Mouse (Mus musculus): ENCODE measurements at regions not wholly inside any gene's neighbourhood (a gene's known extent, or its start where the extent isn't known, plus 50 kb on each side); places are given as distances from the start of the nearest gene placed in this dataset.

- H3K9me3 ChIP-seq (ENCODE audit: low read depth, low read length), result no peaks in the 10 kb centered on the region
- H3K27ac ChIP-seq (ENCODE audit: low read depth), result no peak overlapping the region
- ATAC-seq (ENCODE audit: insufficient read depth) (no peak), DNase-seq (peak; percentile 74)
- no peak overlapping the region for H3K9ac ChIP-seq
- H3K4me1 ChIP-seq (ENCODE audit: insufficient read depth), result 0 out of 2 replicates have a peak, but pooled peaks cover 3% of the 10 kb centered on the region
- no peak for TF ChIP-seq CTCF (IDR thresholded peaks at IDR 0.05; ENCODE audit: low read depth)
- H3K27me3 ChIP-seq (ENCODE audit: insufficient read depth, low read length), result no peaks in the 10 kb centered on the region
- no peaks in the 10 kb centered on the region for H3K36me3 ChIP-seq (ENCODE audit: insufficient read depth)
- WGBS, result 44% methylated on average over 2 of the region's 2 CpGs
- no peak overlapping the region for H3K4me3 ChIP-seq (ENCODE audit: low read depth, low read length)
- H3K4me2 ChIP-seq, result no peak overlapping the region
These were observed 455.4 kb upstream of the Gm26657 start for GRCm38 (mm10) chr4:56284490-56284889.

DNA sequence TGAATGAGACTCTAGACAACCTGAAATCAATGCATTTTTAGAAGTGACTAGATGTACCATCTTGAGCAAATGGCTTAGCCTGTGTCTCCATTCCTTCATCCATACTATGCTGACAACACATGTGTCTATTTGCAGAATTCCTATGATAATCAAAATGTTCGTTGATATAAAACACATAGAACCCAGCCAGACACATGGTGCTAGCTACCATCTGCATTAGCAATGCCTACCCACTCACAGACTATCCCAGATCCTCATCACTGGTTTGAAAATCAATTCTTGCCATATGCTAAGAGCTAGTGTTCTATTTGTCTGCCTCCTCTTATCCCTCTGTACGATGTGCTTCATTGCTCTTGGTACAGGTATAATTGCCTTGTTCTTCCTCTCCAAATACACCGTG, 464.0 kb upstream of the Gm26657 start:
- WGBS, result 87% methylated on average over 3 of the region's 3 CpGs

GRCm38 (mm10) chr4:56271390-56271789, 468.5 kb upstream of the Gm26657 start:
- TF ChIP-seq CTCF (IDR thresholded peaks at IDR 0.05; ENCODE audit: low read depth), result no peak
- H3K27ac ChIP-seq (ENCODE audit: low read depth), result no peak overlapping the region
- no peak overlapping the region for H3K4me2 ChIP-seq
- no peaks in the 10 kb centered on the region for H3K36me3 ChIP-seq (ENCODE audit: insufficient read depth)
- DNase-seq, result no peak
- H3K4me3 ChIP-seq (ENCODE audit: low read depth, low read length), result no peak overlapping the region
- H3K9ac ChIP-seq, result no peak overlapping the region
- no peak for ATAC-seq (ENCODE audit: insufficient read depth)
- H3K27me3 ChIP-seq (ENCODE audit: insufficient read depth, low read length), result no peaks in the 10 kb centered on the region
- no peaks in the 10 kb centered on the region for H3K4me1 ChIP-seq (ENCODE audit: insufficient read depth)
- 90% methylated on average over 4 of the region's 4 CpGs for WGBS
- no peaks in the 10 kb centered on the region for H3K9me3 ChIP-seq (ENCODE audit: low read depth, low read length)

More for the DNA sequence above, 464.0 kb upstream of the Gm26657 start:
- no peak overlapping the region for H3K4me2 ChIP-seq
- H3K9me3 ChIP-seq (ENCODE audit: low read depth, low read length), result no peaks in the 10 kb centered on the region
- no peaks in the 10 kb centered on the region for H3K27me3 ChIP-seq (ENCODE audit: insufficient read depth, low read length)
- no peaks in the 10 kb centered on the region for H3K36me3 ChIP-seq (ENCODE audit: insufficient read depth)
- TF ChIP-seq CTCF (IDR thresholded peaks at IDR 0.05; ENCODE audit: low read depth), result no peak
- no peak overlapping the region for H3K9ac ChIP-seq
- H3K4me1 ChIP-seq (ENCODE audit: insufficient read depth), result no peaks in the 10 kb centered on the region
- H3K4me3 ChIP-seq (ENCODE audit: low read depth, low read length), result no peak overlapping the region
- DNase-seq (no peak), ATAC-seq (ENCODE audit: insufficient read depth) (no peak)
- H3K27ac ChIP-seq (ENCODE audit: low read depth), result no peak overlapping the region

DNA sequence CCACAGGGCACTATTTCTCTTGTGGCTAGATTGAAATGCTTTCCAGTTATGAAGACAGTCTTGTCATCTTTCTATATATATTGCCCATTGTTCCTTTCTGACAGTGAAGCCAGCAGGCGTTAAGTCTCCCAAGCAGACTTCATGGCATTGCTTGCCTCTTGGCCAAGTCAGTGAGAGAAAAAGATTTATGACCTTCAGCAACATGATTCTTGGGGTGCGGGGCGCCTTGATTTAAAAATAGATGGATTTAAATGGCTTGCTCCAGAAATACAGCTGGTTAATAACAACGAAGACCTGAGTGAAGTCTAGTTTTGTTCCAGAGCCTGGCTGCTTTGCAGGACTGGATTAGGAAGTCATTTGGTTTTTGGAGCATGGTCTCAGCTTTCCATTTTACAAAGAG, 475.2 kb upstream of the Gm26657 start:
- no peak overlapping the region for H3K27ac ChIP-seq (ENCODE audit: low read depth)
- peak; percentile 30 for DNase-seq
- WGBS, result 56% methylated on average over 4 of the region's 4 CpGs
- TF ChIP-seq CTCF (IDR thresholded peaks at IDR 0.05; ENCODE audit: low read depth), result no peak
- no peaks in the 10 kb centered on the region for H3K36me3 ChIP-seq (ENCODE audit: insufficient read depth)
- no peak overlapping the region for H3K4me2 ChIP-seq
- no peak overlapping the region for H3K9ac ChIP-seq
- H3K27me3 ChIP-seq (ENCODE audit: insufficient read depth, low read length), result no peaks in the 10 kb centered on the region
- no peak overlapping the region for H3K4me3 ChIP-seq (ENCODE audit: low read depth, low read length)
- ATAC-seq (ENCODE audit: insufficient read depth), result no peak
- no peaks in the 10 kb centered on the region for H3K4me1 ChIP-seq (ENCODE audit: insufficient read depth)
- no peaks in the 10 kb centered on the region for H3K9me3 ChIP-seq (ENCODE audit: low read depth, low read length)

- Histone ChIP-seq H3K36me3 (ENCODE audit: insufficient read depth) (no peaks in the 10 kb centered on the region), H3K4me2 (no peak overlapping the region), H3K9me3 (ENCODE audit: low read depth, low read length) (no peaks in the 10 kb centered on the region), H3K27ac (ENCODE audit: low read depth) (no peak overlapping the region), H3K4me1 (ENCODE audit: insufficient read depth) (no peaks in the 10 kb centered on the region), H3K4me3 (ENCODE audit: low read depth, low read length) (no peak overlapping the region), H3K27me3 (ENCODE audit: insufficient read depth, low read length) (no peaks in the 10 kb centered on the region), H3K9ac (no peak overlapping the region)
- no peak for ATAC-seq (ENCODE audit: insufficient read depth)
- DNase-seq, result no peak
- TF ChIP-seq CTCF (IDR thresholded peaks at IDR 0.05; ENCODE audit: low read depth), result no peak
These were observed 476.0 kb upstream of the Gm26657 start for GRCm38 (mm10) chr4:56263822-56264221.

GRCm38 (mm10) chr4:56262589-56262988, 477.3 kb upstream of the Gm26657 start:
- Histone ChIP-seq H3K9me3 (ENCODE audit: low read depth, low read length) (no peaks in the 10 kb centered on the region), H3K9ac (no peak overlapping the region), H3K36me3 (ENCODE audit: insufficient read depth) (no peaks in the 10 kb centered on the region), H3K27me3 (ENCODE audit: insufficient read depth, low read length) (no peaks in the 10 kb centered on the region), H3K4me1 (ENCODE audit: insufficient read depth) (no peaks in the 10 kb centered on the region), H3K27ac (ENCODE audit: low read depth) (no peak overlapping the region), H3K4me2 (no peak overlapping the region), H3K4me3 (ENCODE audit: low read depth, low read length) (no peak overlapping the region)
- DNase-seq, result no peak
- no peak for TF ChIP-seq CTCF (IDR thresholded peaks at IDR 0.05; ENCODE audit: low read depth)
- ATAC-seq (ENCODE audit: insufficient read depth), result no peak
- WGBS, result 55% methylated on average over 1 of the region's 1 CpGs

DNA sequence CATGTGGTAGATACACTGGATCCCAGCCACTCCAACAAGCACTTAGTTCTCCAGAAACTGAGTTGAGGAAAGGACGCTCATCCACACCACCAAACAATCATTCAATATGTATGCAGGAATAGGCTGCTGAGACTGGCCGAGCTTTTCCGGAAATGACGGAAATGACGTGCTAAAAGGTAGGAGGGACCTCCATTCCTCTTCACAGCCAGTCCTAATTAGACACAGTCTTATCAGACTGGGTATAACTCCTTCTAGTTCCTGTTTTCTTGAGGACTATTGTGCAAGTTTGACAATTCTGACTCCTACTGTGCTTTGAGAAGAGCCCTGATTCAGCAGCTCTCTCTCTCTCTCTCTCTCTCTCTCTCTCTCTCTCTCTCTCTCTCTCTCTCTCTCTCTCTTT, 477.9 kb upstream of the Gm26657 start:
- no peaks in the 10 kb centered on the region for H3K9me3 ChIP-seq (ENCODE audit: low read depth, low read length)
- H3K27me3 ChIP-seq (ENCODE audit: insufficient read depth, low read length), result no peaks in the 10 kb centered on the region
- no peak overlapping the region for H3K4me3 ChIP-seq (ENCODE audit: low read depth, low read length)
- H3K4me1 ChIP-seq (ENCODE audit: insufficient read depth), result no peaks in the 10 kb centered on the region
- H3K36me3 ChIP-seq (ENCODE audit: insufficient read depth), result no peaks in the 10 kb centered on the region
- ATAC-seq (ENCODE audit: insufficient read depth) (no peak), DNase-seq (no peak)
- no peak overlapping the region for H3K9ac ChIP-seq
- no peak for TF ChIP-seq CTCF (IDR thresholded peaks at IDR 0.05; ENCODE audit: low read depth)
- WGBS, result 76% methylated on average over 5 of the region's 5 CpGs
- no peak overlapping the region for H3K4me2 ChIP-seq
- H3K27ac ChIP-seq (ENCODE audit: low read depth), result no peak overlapping the region

DNA sequence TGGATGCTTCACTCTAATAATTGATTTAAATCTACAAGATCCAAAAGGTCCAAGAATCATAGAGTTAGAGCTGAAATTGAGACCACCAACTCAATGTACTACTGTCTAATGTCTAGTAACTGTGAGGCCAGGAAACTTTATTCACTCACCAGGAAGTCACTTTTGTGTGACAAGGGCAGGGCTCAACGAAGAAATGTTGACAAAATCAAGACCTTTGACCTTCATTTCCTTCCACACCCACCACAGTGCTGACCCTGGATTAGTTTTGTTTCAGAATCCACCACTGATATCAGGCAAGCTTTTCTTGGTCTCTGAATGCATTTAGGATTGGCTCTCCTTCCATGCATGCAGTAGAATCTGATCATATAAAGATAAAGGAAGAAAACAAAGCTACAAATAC, 487.5 kb upstream of the Gm26657 start:
- no peak for TF ChIP-seq CTCF (IDR thresholded peaks at IDR 0.05; ENCODE audit: low read depth)
- no peak overlapping the region for H3K4me2 ChIP-seq
- WGBS, result 5% methylated on average over 1 of the region's 1 CpGs
- H3K9me3 ChIP-seq (ENCODE audit: low read depth, low read length), result no peaks in the 10 kb centered on the region
- H3K4me1 ChIP-seq (ENCODE audit: insufficient read depth), result no peaks in the 10 kb centered on the region
- H3K27ac ChIP-seq (ENCODE audit: low read depth), result no peak overlapping the region
- DNase-seq (peak; percentile 15), ATAC-seq (ENCODE audit: insufficient read depth) (no peak)
- H3K27me3 ChIP-seq (ENCODE audit: insufficient read depth, low read length), result no peaks in the 10 kb centered on the region
- no peak overlapping the region for H3K4me3 ChIP-seq (ENCODE audit: low read depth, low read length)
- no peak overlapping the region for H3K9ac ChIP-seq
- H3K36me3 ChIP-seq (ENCODE audit: insufficient read depth), result no peaks in the 10 kb centered on the region

Data from lung, embryonic 14.5 days (tissue).